Mouse (Mus musculus) forebrain, postnatal 0 days (tissue): ENCODE data around the gene Glra3. TPM values are rescaled to one million over a fixed set of nuclear protein-coding genes. Genes with fewer than 3 reads are reported as not detected.

Experiments used
- ATAC-seq: fragments of 200-750 bp; cut with Nextera tagmentation; 2 replicates; pipeline ENCODE4 v1.8.0; 2017; ENCODE audit warnings: mild to moderate bottlenecking, moderate library complexity
- DNase-seq: peaks from one replicate; pipeline ENCODE4 v3.0.0-alpha.2; 2015
- H3K27ac ChIP-seq: fragments of 300-500 bp; sonication (generic); 2 replicates; pipeline ENCODE4 v1.5.1; 2014; ENCODE audit warnings: low read depth, mild to moderate bottlenecking, antibody characterized with exemption, low read length, moderate library complexity, mixed read lengths
- H3K27me3 ChIP-seq: fragments of 300-500 bp; sonication (generic); 2 replicates; pipeline ENCODE4 v1.6.1; 2014; ENCODE audit warnings: mild to moderate bottlenecking, low read length, mixed read lengths; ENCODE audit not compliant: insufficient read depth
- H3K36me3 ChIP-seq: fragments of 300-500 bp; sonication (generic); 2 replicates; pipeline ENCODE4 v1.6.1; 2014; ENCODE audit warnings: mild to moderate bottlenecking, moderate library complexity; ENCODE audit not compliant: insufficient read depth
- H3K4me1 ChIP-seq: fragments of 300-500 bp; sonication (generic); 2 replicates; pipeline ENCODE4 v1.6.1; 2014; ENCODE audit warnings: antibody characterized with exemption; ENCODE audit not compliant: insufficient read depth
- H3K4me2 ChIP-seq: fragments of 300-500 bp; sonication (generic); 2 replicates; pipeline ENCODE4 v1.6.1; 2014; ENCODE audit warnings: low read depth, mild to moderate bottlenecking, moderate library complexity
- H3K4me3 ChIP-seq: fragments of 300-500 bp; sonication (generic); 2 replicates; pipeline ENCODE4 v1.5.1; 2014; ENCODE audit warnings: low read depth, low read length, mixed read lengths
- H3K9ac ChIP-seq: fragments of 300-500 bp; sonication (generic); 2 replicates; pipeline ENCODE4 v1.6.1; 2014; ENCODE audit warnings: mild to moderate bottlenecking
- H3K9me3 ChIP-seq: fragments of 300-500 bp; sonication (generic); 2 replicates; pipeline ENCODE4 v1.6.1; 2016; ENCODE audit warnings: low read length
- CTCF ChIP-seq: sonication (generic); IDR thresholded peaks from 2 replicates; pipeline ENCODE4 v1.5.1; 2016; ENCODE audit warnings: antibody characterized with exemption, control low read depth, low read depth
- WGBS: fragments of 180-500 bp; shearing (Covaris S2); extraction: QIAGEN DNeasy Blood & Tissue Kit; methylation state at CpG from one replicate; pipeline ENCODE4 v1.1.7; 2014; 5-methylcytosine and 5-hydroxymethylcytosine counted together
- polyA plus RNA-seq: library from polyadenylated mRNA; unstranded; fragments of >200 nt; fragmentation: Nextera tagmentation; extraction: Ambion mirVana; gene quantifications from 2 replicates; pipeline ENCODE4 v1.2.1, GENCODE M21; 2015
- total RNA-seq: library from RNA; depleted of rRNA; stranded (reverse); fragments of >200 nt; gene quantifications from 2 replicates; pipeline ENCODE4 v1.2.3, GENCODE M21; 2014

The Glra3 gene
- total and polyA plus RNA-seq, 2 experiments from 2014 or later = 1.2 to 8.5 TPM

DNA sequence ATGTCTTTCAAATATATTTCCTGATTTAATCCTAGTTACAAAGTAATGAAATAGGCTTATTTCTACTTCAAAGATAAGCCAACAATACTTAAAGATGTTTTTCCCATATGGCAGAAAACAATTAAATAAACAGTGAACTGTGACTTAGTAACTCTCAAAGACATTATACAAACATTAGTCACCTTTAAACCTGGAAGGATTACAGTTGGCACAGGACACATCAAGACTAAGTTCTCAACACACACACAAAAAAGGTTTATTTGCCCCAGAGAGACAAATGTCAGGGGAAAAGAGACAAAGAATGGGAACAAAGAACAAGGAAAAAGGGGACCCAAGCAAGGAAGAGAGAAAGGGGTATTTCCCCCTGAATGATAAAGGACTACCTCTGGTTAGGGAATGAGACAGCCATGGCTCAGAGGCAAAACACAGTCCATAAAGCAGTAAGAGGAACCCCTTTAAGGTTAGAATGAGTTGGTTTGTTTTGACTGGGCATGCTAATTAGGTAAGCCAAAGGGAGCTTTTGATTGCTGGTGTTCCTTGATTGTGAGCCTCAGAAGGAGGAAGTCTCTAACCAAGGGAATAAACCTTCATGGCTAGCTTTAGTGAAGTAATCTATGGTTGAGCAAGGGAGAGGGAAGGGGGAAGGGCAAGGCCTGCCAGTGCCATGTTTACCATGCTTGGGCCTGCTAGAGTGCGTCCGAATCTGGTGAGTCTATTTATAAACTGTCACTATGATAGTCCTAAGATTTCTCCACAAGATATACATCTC is 130.4 kb downstream of the Glra3 start:
- H3K27ac ChIP-seq = no peak overlapping the region
- H3K36me3 ChIP-seq = no peaks in the 10 kb centered on the region
- 68% methylated on average over 2 of the region's 2 CpGs for WGBS
- no peaks in the 10 kb centered on the region for H3K27me3 ChIP-seq
- H3K9me3 ChIP-seq = no peaks in the 10 kb centered on the region
- no peak overlapping the region for H3K4me3 ChIP-seq
- DNase-seq (no peak), ATAC-seq (no peak)
- no peak overlapping the region for H3K4me2 ChIP-seq
- H3K9ac ChIP-seq = no peak overlapping the region
- no peak for TF ChIP-seq CTCF
- no peaks in the 10 kb centered on the region for H3K4me1 ChIP-seq

DNA sequence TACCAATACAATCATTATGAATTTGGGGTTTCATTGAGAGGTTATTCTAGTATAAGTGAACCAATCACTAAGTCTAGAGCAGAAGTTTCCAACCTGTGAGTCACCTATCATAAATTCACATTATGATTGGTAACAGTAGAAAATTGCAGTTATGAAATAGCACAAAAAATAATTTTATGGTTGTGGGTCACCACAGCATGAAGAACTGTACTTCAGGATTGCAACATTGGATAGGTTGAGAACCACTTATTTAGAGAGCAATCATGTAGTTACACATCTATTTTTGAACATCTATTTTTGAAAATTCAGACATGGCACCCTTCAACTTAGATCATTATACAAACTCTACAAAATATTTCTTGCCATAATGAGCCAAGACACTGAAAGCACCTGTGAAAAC is 143.4 kb downstream of the Glra3 start:
- DNase-seq (no peak), ATAC-seq (no peak)
- H3K4me3 ChIP-seq = no peak overlapping the region
- no peak for TF ChIP-seq CTCF
- no peaks in the 10 kb centered on the region for H3K4me1 ChIP-seq
- no peaks in the 10 kb centered on the region for H3K27me3 ChIP-seq
- no peak overlapping the region for H3K4me2 ChIP-seq
- H3K27ac ChIP-seq = no peak overlapping the region
- H3K36me3 ChIP-seq = no peaks in the 10 kb centered on the region
- H3K9ac ChIP-seq = no peak overlapping the region
- H3K9me3 ChIP-seq = no peaks in the 10 kb centered on the region

DNA sequence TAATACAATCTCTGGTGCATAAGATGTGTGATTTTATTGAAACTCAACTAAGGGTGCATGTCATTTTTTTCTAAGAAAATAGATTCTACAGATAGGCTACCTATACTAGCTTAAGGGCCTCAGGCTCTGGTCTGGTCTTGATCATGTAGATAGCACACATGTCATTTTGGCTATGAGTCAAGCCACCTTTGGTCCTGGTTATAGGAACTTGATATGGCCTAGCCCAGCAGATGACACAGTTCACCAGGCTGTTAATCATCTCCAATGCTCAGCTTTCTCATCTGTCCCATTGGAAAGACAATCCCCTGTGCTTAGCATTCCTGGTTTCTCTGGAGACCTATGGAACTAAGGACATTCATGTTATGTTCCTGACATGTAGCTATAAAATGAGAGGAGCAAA is 154.1 kb downstream of the Glra3 start:
- Histone ChIP-seq H3K36me3 (no peaks in the 10 kb centered on the region), H3K9ac (no peak overlapping the region), H3K4me2 (no peak overlapping the region), H3K27me3 (no peaks in the 10 kb centered on the region), H3K4me1 (no peaks in the 10 kb centered on the region), H3K27ac (no peak overlapping the region), H3K4me3 (no peak overlapping the region), H3K9me3 (no peaks in the 10 kb centered on the region)
- TF ChIP-seq CTCF = no peak
- DNase-seq (no peak), ATAC-seq (no peak)

DNA sequence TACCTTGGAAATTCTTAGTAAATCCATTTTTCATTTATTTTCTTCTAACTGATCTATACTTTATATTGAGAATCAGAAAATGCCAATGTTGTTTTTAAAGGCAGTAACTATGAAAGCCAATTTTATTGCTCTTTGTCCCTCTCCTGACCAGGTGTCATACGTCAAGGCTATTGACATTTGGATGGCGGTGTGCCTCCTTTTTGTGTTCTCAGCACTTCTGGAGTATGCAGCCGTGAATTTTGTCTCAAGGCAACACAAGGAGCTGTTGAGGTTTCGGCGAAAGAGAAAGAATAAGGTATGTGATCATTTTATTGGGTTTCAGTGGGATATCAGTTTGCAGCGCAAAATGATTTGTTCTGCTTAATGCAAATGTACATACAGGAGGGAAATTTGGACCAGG is 170.0 kb downstream of the Glra3 start:
- H3K4me1 ChIP-seq = no peaks in the 10 kb centered on the region
- no peak overlapping the region for H3K4me3 ChIP-seq
- no peak for ATAC-seq
- no peaks in the 10 kb centered on the region for H3K9me3 ChIP-seq
- TF ChIP-seq CTCF = no peak
- 92% methylated on average over 6 of the region's 6 CpGs for WGBS
- H3K9ac ChIP-seq = no peak overlapping the region
- H3K4me2 ChIP-seq = no peak overlapping the region
- H3K27ac ChIP-seq = no peak overlapping the region
- H3K27me3 ChIP-seq = no peaks in the 10 kb centered on the region
- H3K36me3 ChIP-seq = no peaks in the 10 kb centered on the region
- DNase-seq = no peak

DNA sequence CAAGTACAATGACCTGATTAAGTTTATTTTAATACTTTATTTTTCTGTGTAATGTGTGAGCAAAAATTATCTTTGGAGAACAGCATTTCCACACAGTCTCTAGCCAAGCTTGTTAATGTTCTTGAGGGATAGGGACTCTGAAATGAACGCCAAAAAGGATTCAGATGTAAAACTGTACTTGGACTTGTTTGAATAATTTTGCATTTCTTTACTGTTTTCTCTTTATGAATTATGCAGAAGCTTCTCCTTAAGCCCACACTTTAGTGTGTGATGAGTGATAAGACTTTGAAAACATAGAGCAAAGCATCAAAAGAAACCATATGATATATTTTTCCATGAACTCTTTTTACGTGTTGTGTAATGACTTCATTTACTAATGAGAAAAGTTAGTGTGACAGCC is 189.1 kb downstream of the Glra3 start:
- ATAC-seq = no peak; the same call in 1 of the 2 replicates

DNA sequence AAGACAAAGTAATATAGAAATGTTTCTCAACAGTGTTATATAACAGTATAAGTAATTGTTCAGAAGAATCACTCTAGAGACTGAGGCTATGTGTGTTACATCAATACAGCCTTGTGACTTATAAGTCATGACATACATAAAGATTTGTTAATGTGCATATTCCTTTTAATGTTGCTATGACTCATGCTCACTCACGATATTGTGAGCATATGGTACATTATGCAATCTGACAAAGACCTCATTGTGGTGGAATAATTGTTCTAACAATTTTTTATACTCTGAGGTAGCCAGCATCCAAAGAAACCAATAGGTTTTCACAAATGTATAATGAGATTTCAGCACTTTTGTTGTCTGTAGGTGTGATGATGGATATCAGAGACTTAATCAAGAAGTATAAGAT is 210.4 kb downstream of the Glra3 start:
- no peak overlapping the region for H3K4me3 ChIP-seq
- no peak for DNase-seq

More for the DNA sequence above, 189.1 kb downstream of the Glra3 start:
- no peaks in the 10 kb centered on the region for H3K27me3 ChIP-seq
- no peak overlapping the region for H3K4me2 ChIP-seq
- H3K9me3 ChIP-seq = no peaks in the 10 kb centered on the region
- DNase-seq = no peak
- H3K9ac ChIP-seq = no peak overlapping the region
- no peak overlapping the region for H3K4me3 ChIP-seq
- H3K36me3 ChIP-seq = no peaks in the 10 kb centered on the region
- H3K27ac ChIP-seq = no peak overlapping the region
- H3K4me1 ChIP-seq = no peaks in the 10 kb centered on the region
- 34% methylated on average over 2 of the region's 2 CpGs for WGBS
- TF ChIP-seq CTCF = no peak

GRCm38 (mm10) chr8:56151574-56151973 is 211.3 kb downstream of the Glra3 start:
- no peak overlapping the region for H3K4me2 ChIP-seq
- TF ChIP-seq CTCF = no peak
- no peak overlapping the region for H3K9ac ChIP-seq
- H3K27ac ChIP-seq = no peak overlapping the region
- H3K4me3 ChIP-seq = no peak overlapping the region
- no peaks in the 10 kb centered on the region for H3K27me3 ChIP-seq
- H3K4me1 ChIP-seq = no peaks in the 10 kb centered on the region
- DNase-seq (no peak), ATAC-seq (no peak)
- H3K9me3 ChIP-seq = no peaks in the 10 kb centered on the region
- WGBS = 40% methylated on average over 5 of the region's 5 CpGs
- no peaks in the 10 kb centered on the region for H3K36me3 ChIP-seq

More for the DNA sequence above, 210.4 kb downstream of the Glra3 start:
- TF ChIP-seq CTCF = no peak
- H3K36me3 ChIP-seq = no peaks in the 10 kb centered on the region
- no peaks in the 10 kb centered on the region for H3K9me3 ChIP-seq
- H3K27me3 ChIP-seq = no peaks in the 10 kb centered on the region
- H3K27ac ChIP-seq = no peak overlapping the region
- 51% methylated on average over 1 of the region's 1 CpGs for WGBS
- no peak overlapping the region for H3K4me2 ChIP-seq
- no peaks in the 10 kb centered on the region for H3K4me1 ChIP-seq
- H3K9ac ChIP-seq = no peak overlapping the region
- no peak; the same call in 1 of the 2 replicates for ATAC-seq
